Mouse (Mus musculus) kidney, adult 2 months (tissue): Measurements from ENCODE around the gene Sirt3.

Experiments
- CTCF ChIP-seq: fragments of 200-500 bp; conservative IDR thresholded peaks from 2 replicates; pipeline ENCODE4 v1.5.1; 2011; ENCODE audit warnings: low read depth, mild to moderate bottlenecking, control low read depth, low read length, moderate library complexity, mixed read lengths; ENCODE audit not compliant: insufficient read depth, insufficient read length
- POLR2A ChIP-seq: fragments of 200-500 bp; IDR thresholded peaks from one replicate; pipeline ENCODE4 v1.6.1; 2011; ENCODE audit warnings: low read depth, low read length, control low read depth

DNA sequence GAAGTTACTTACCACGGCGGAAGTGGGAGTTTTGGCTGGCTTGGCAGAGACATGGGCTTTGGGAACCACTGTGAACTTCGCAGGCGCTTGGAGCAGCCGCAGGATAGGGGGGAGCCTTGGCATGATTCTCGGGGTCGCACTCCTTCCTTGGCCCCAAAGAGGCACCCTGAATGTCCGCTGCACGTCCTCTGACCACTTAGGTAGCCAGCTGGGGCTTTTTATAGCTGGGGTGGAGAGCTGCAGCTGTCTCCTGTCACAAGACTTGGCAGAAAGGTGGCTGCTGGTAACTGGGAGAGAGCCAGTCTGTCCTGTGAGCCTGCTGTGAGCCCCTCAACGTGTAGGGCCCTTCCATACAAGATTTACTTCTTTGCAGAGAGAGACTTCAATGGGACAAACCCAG lies 18.1 kb upstream of the Sirt3 start, which contains the start of gene Cox8b:
- TF ChIP-seq POLR2A, result no peak
- no peak for TF ChIP-seq CTCF
